Mouse (Mus musculus) MEL (cell line): ENCODE data around the gene Rnf151. TPM values are rescaled to one million over a fixed set of nuclear protein-coding genes. Genes with fewer than 3 reads are reported as not detected.

Experiments used
- DNase-seq: peaks from one replicate; pipeline ENCODE4 v3.0.0; 2011; ENCODE audit warnings: low read depth, low spot score
- H3K27ac ChIP-seq: 2 replicates; pipeline ENCODE4 v1.5.1; 2012; ENCODE audit warnings: low read depth, mild to moderate bottlenecking, control low read depth, low read length, moderate library complexity; ENCODE audit not compliant: control insufficient read depth
- H3K27me3 ChIP-seq, 2 experiments: fragments of 150-350 bp in 1 of 2; sonication (generic) in 1 of 2; 2 replicates each; pipeline ENCODE4 v1.6.1; 2012; ENCODE audit warnings: low read length in 2 of 2, mild to moderate bottlenecking in 2 of 2, improper control_type of control experiment in 1 of 2, moderate library complexity in 1 of 2; ENCODE audit not compliant: insufficient read depth in 2 of 2, control insufficient read depth in 1 of 2
- H3K36me3 ChIP-seq, 2 experiments: 2 replicates each; pipeline ENCODE4 v1.6.1; 2012 to 2014; ENCODE audit warnings: low read length in 2 of 2, improper control_type of control experiment in 1 of 2, inconsistent platforms in 1 of 2, mild to moderate bottlenecking in 1 of 2; ENCODE audit not compliant: insufficient read depth in 2 of 2, control insufficient read depth in 1 of 2
- H3K4me1 ChIP-seq, 2 experiments: fragments of 150-350 bp in 1 of 2; sonication (generic) in 1 of 2; 2 replicates each; pipeline ENCODE4 v1.6.1; 2012; ENCODE audit warnings: low read length in 2 of 2, improper control_type of control experiment in 1 of 2, mild to moderate bottlenecking in 1 of 2; ENCODE audit not compliant: insufficient read depth in 2 of 2, control insufficient read depth in 1 of 2
- H3K4me3 ChIP-seq, 2 experiments: fragments of 150-350 bp in 1 of 2; sonication (generic) in 1 of 2; 2 replicates each; pipeline ENCODE4 v1.5.1; 2012; ENCODE audit warnings: low read depth in 2 of 2, low read length in 2 of 2, mild to moderate bottlenecking in 2 of 2, moderate library complexity in 2 of 2, control low read depth in 1 of 2, improper control_type of control experiment in 1 of 2; ENCODE audit not compliant: control insufficient read depth in 1 of 2, insufficient read depth in 1 of 2
- H3K79me2 ChIP-seq: 2 replicates; pipeline ENCODE4 v1.6.1; 2012; ENCODE audit warnings: mild to moderate bottlenecking, low read length, moderate library complexity; ENCODE audit not compliant: control insufficient read depth, poor library complexity, insufficient read depth
- H3K9ac ChIP-seq: 2 replicates; pipeline ENCODE4 v1.6.1; 2012; ENCODE audit warnings: low read depth, mild to moderate bottlenecking, control low read depth, low read length, moderate library complexity; ENCODE audit not compliant: control insufficient read depth, poor library complexity, severe bottlenecking
- H3K9me3 ChIP-seq: fragments of 150-350 bp; sonication (generic); replicated peaks from 2 replicates; pipeline ENCODE4 v1.6.1; 2012; ENCODE audit warnings: mild to moderate bottlenecking, low read length, improper control_type of control experiment, moderate library complexity; ENCODE audit not compliant: insufficient read depth
- BHLHE40 ChIP-seq: IDR thresholded peaks from 2 replicates; pipeline ENCODE4 v1.6.1; 2012; ENCODE audit warnings: low read depth, mild to moderate bottlenecking, inconsistent platforms, low read length, improper control_type of control experiment, borderline replicate concordance
- CHD1 ChIP-seq: IDR thresholded peaks from 2 replicates; pipeline ENCODE4 v1.6.1; 2012; ENCODE audit warnings: low read depth, mild to moderate bottlenecking, inconsistent platforms, low read length, improper control_type of control experiment
- CHD2 ChIP-seq: IDR thresholded peaks from 2 replicates; pipeline ENCODE4 v1.6.1; 2011; ENCODE audit warnings: low read length, improper control_type of control experiment
- ETS1 ChIP-seq: IDR thresholded peaks from 2 replicates; pipeline ENCODE4 v1.6.1; 2012; ENCODE audit warnings: low read depth, mild to moderate bottlenecking, inconsistent platforms, low read length, improper control_type of control experiment, moderate library complexity
- HCFC1 ChIP-seq: IDR thresholded peaks from 2 replicates; pipeline ENCODE4 v1.6.1; 2012; ENCODE audit warnings: low read depth, mild to moderate bottlenecking, inconsistent platforms, low read length, improper control_type of control experiment, moderate library complexity
- JUND ChIP-seq: IDR thresholded peaks from 2 replicates; pipeline ENCODE4 v1.6.1; 2011; ENCODE audit warnings: low read depth, mild to moderate bottlenecking, improper control_type of control experiment, low read length
- MAFK ChIP-seq: IDR thresholded peaks from 2 replicates; pipeline ENCODE4 v1.6.1; 2011; ENCODE audit warnings: low read depth, mild to moderate bottlenecking, low read length, improper control_type of control experiment, borderline replicate concordance
- MAX ChIP-seq: IDR thresholded peaks from 2 replicates; pipeline ENCODE4 v1.6.1; 2011; ENCODE audit warnings: low read length, improper control_type of control experiment
- MAZ ChIP-seq: IDR thresholded peaks from 2 replicates; pipeline ENCODE4 v1.6.1; 2012; ENCODE audit warnings: low read depth, mild to moderate bottlenecking, inconsistent platforms, low read length, improper control_type of control experiment
- MYB ChIP-seq: IDR thresholded peaks from 2 replicates; pipeline ENCODE4 v1.6.1; 2011; ENCODE audit warnings: mild to moderate bottlenecking, low read depth, low read length, improper control_type of control experiment
- MYC ChIP-seq: IDR thresholded peaks from 2 replicates; pipeline ENCODE4 v1.6.1; 2011; ENCODE audit warnings: low read depth, mild to moderate bottlenecking, low read length, improper control_type of control experiment, moderate library complexity
- NELFE ChIP-seq: IDR thresholded peaks from 2 replicates; pipeline ENCODE4 v1.6.1; 2011; ENCODE audit warnings: low read depth, low read length, improper control_type of control experiment
- NRF1 ChIP-seq: IDR thresholded peaks from 2 replicates; pipeline ENCODE4 v1.6.1; 2014; ENCODE audit warnings: low read depth, mild to moderate bottlenecking, inconsistent platforms, low read length, improper control_type of control experiment, moderate library complexity; ENCODE audit not compliant: poor library complexity, insufficient read depth, severe bottlenecking
- POLR2A ChIP-seq, 2 experiments: IDR thresholded peaks; 2 replicates each; pipeline ENCODE4 v1.6.1; 2011 to 2012; ENCODE audit warnings: low read length in 2 of 2, mild to moderate bottlenecking in 2 of 2, control low read depth in 1 of 2, improper control_type of control experiment in 1 of 2, low read depth in 1 of 2, moderate library complexity in 1 of 2; ENCODE audit not compliant: control insufficient read depth in 1 of 2, insufficient read depth in 1 of 2, poor library complexity in 1 of 2
- POLR2AphosphoS5 ChIP-seq: IDR thresholded peaks from 2 replicates; pipeline ENCODE4 v1.6.1; 2012; ENCODE audit warnings: low read depth, borderline replicate concordance, mild to moderate bottlenecking, inconsistent platforms, low read length, moderate library complexity, mixed read lengths
- RAD21 ChIP-seq: IDR thresholded peaks from 2 replicates; pipeline ENCODE4 v1.6.1; 2011; ENCODE audit warnings: mild to moderate bottlenecking, low read depth, low read length, improper control_type of control experiment
- SMC3 ChIP-seq: IDR thresholded peaks from 2 replicates; pipeline ENCODE4 v1.6.1; 2011; ENCODE audit warnings: low read depth, low read length, improper control_type of control experiment
- TCF12 ChIP-seq: IDR thresholded peaks from 2 replicates; pipeline ENCODE4 v1.6.1; 2014; ENCODE audit warnings: low read depth, mild to moderate bottlenecking, inconsistent platforms, low read length, improper control_type of control experiment, moderate library complexity
- USF2 ChIP-seq, 2 experiments: IDR thresholded peaks; 2 replicates each; pipeline ENCODE4 v1.6.1; 2011 to 2012; ENCODE audit warnings: improper control_type of control experiment in 2 of 2, low read length in 2 of 2, borderline replicate concordance in 1 of 2, inconsistent platforms in 1 of 2, low read depth in 1 of 2, mild to moderate bottlenecking in 1 of 2; ENCODE audit not compliant: insufficient read depth in 1 of 2
- ZKSCAN1 ChIP-seq: IDR thresholded peaks from 2 replicates; pipeline ENCODE4 v1.6.1; 2012; ENCODE audit warnings: low read depth, mild to moderate bottlenecking, inconsistent platforms, low read length, improper control_type of control experiment, moderate library complexity
- polyA plus RNA-seq, 2 experiments: library from polyadenylated mRNA; stranded (reverse) in 1 of 2; unstranded in 1 of 2; fragments of >175 nt in 1 of 2; fragments of >200 nt in 1 of 2; gene quantifications; 2 replicates each; pipeline versions ENCODE4 v1.2.1 to v1.2.4; 2012; ENCODE audit warnings: low replicate concordance in 2 of 2, low read depth in 1 of 2; ENCODE audit not compliant: insufficient read length in 2 of 2, insufficient read depth in 1 of 2, missing spikeins in 1 of 2
- total RNA-seq: library from RNA; depleted of rRNA; stranded (reverse); fragments of 300-350 nt; gene quantifications from 2 replicates; pipeline ENCODE4 v1.2.3, GENCODE M21; 2012

Gene Rnf151
- total and polyA plus RNA-seq, 3 experiments: 0.23 to 0.40 TPM; not detected in 1

GRCm38 (mm10) chr17:24716166-24716682 is 1.6 kb downstream of the Rnf151 start:
- DNase-seq: no peak
- H3K4me3 ChIP-seq: no peak overlapping the region

DNA sequence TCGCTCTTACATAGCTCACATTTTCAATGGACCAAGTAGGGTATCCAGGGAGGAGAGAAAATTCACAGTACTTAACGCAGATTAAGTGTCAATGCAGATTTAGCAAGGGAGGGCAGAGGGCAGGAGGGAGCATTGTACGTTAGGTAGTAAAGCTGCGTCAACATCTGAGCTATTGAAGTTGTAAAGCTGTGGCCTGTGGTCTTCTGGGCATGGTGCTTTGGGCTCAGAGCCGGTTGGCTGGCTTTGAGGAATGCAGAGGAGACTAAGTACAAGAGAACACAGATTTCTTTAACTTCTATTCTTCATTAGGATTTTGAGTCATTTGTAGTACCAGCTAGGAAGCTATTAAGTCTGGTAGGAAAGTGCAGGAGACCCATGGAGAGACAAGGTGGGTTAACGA is 2.3 kb downstream of the Rnf151 start:
- no peaks in the 10 kb centered on the region for H3K27me3 ChIP-seq
- no peak overlapping the region for H3K9ac ChIP-seq
- H3K9me3 ChIP-seq: no peaks in the 10 kb centered on the region
- no peak overlapping the region for H3K4me3 ChIP-seq
- peaks cover 0 to 5% of the 10 kb centered on the region in 2 experiments; a peak in 2 of 4 replicates for H3K36me3 ChIP-seq
- peaks cover 0 to 7% of the 10 kb centered on the region in 2 experiments; a peak in 1 of 4 replicates for H3K4me1 ChIP-seq
- H3K79me2 ChIP-seq: peaks cover 20% of the 10 kb centered on the region
- H3K27ac ChIP-seq: no peak overlapping the region
- no peak for DNase-seq
- TF ChIP-seq SMC3 (no peak), MYB (no peak), ETS1 (no peak), TCF12 (no peak), JUND (no peak), CHD1 (no peak), ZKSCAN1 (no peak), BHLHE40 (no peak), MYC (no peak), NELFE (no peak), MAFK (no peak), MAX (no peak), CHD2 (no peak), POLR2AphosphoS5 (no peak), RAD21 (no peak), MAZ (no peak)

More at GRCm38 (mm10) chr17:24716166-24716682, 1.6 kb downstream of the Rnf151 start:
- TF ChIP-seq POLR2A (IDR thresholded peaks at IDR 0.05; ENCODE audit: control insufficient read depth in 1 of 2, insufficient read depth in 1 of 2, low read depth in 1 of 2, low read length in 2 of 2, poor library complexity in 1 of 2) (no peak), NRF1 (no peak), HCFC1 (no peak), USF2 (IDR thresholded peaks at IDR 0.05; ENCODE audit: borderline replicate concordance in 1 of 2, insufficient read depth in 1 of 2, low read depth in 1 of 2, low read length in 2 of 2) (no peak), MYB (no peak)
- TF ChIP-seq, all 39 proteins: peak for 0
- H3K9me3 ChIP-seq: no peaks in the 10 kb centered on the region
- H3K27ac ChIP-seq: no peak overlapping the region
- H3K27me3 ChIP-seq: no peaks in the 10 kb centered on the region
- no peak overlapping the region for H3K9ac ChIP-seq
- peaks cover 25% of the 10 kb centered on the region for H3K79me2 ChIP-seq
- H3K4me1 ChIP-seq: peaks cover 0 to 7% of the 10 kb centered on the region in 2 experiments; a peak in 1 of 4 replicates
- H3K36me3 ChIP-seq: peaks cover 0 to 5% of the 10 kb centered on the region in 2 experiments; a peak in 2 of 4 replicates
